Mouse (Mus musculus): Measurements from ENCODE around the gene Tnf. TPM values are rescaled to one million over a fixed set of nuclear protein-coding genes. Genes with fewer than 3 reads are reported as not detected.

Tnf gene
- total RNA-seq, 1 experiment, result 0.22 TPM

DNA sequence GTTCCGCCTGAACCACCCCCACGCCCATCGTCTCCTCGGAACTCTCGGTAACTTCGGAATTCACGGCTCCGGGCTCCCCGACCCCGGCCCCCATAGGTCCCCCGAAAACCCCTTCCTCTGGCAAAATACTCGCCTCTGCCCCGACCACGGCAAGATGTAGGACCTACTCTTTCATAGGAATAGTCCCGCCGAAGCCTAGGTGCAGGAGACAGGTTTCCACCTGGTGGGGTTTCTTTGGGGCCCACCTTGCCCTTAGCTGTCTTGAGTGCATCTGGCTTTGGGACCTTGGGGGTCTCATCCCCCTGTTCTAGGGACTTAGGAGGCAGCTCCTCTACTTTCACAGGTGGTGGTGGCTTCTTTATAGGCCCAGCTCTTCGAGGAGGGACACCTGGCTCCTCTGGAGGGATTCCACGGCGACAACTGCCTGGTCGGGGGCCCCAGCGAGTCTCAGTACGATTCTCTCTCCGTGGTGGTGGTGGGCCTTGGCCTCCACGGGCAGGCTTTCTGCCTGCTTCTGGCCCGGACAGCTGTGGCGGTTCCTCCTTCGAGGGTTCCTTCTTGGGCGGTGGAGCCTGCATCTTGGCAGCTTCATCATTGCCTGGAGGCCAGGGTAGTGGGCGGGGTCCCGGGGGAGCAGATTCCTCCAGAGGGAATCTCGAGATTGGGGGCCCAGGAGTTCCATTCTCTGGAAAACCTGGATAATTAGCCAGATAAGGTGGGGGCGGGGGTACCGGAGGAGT lies 45.2 kb downstream of the Tnf start:
- DNase-seq (ENCODE audit: low read depth, low spot score), result no peak
- in situ Hi-C loops (cut with MboI; ENCODE audit: low sequenced_read_pairs in 2 of 2, unreplicated experiment in 2 of 2), result no loop called here
- Histone ChIP-seq H3K36me3 (ENCODE audit: control insufficient read depth, insufficient read depth, low read length, poor library complexity, severe bottlenecking) (peaks cover 98% of the 10 kb centered on the region), H3K4me1 (ENCODE audit: control insufficient read depth in 2 of 2, insufficient read depth in 2 of 2, low read length in 2 of 2, poor library complexity in 1 of 2) (peaks cover 0 to 7% of the 10 kb centered on the region in 2 experiments; a peak in 1 of 4 replicates), H3K9ac (ENCODE audit: insufficient read depth, low read depth, low read length, poor library complexity, severe bottlenecking) (no peak overlapping the region), H3K27ac (ENCODE audit: insufficient read depth, low read depth, low read length, poor library complexity, severe bottlenecking) (no peak overlapping the region), H3K9me3 (ENCODE audit: control insufficient read depth, insufficient read depth, low read depth, low read length) (no peaks in the 10 kb centered on the region), H3K4me3 (ENCODE audit: insufficient read depth in 1 of 2, low read depth in 1 of 2, low read length in 2 of 2, poor library complexity in 1 of 2, severe bottlenecking in 1 of 2) (no peak overlapping the region)
- no peak for TF ChIP-seq ZC3H11A (IDR thresholded peaks at IDR 0.05; ENCODE audit: borderline replicate concordance, low read depth, low read length)
- no peak for TF ChIP-seq ZNF384 (IDR thresholded peaks at IDR 0.05; ENCODE audit: low read depth, low read length)
- TF ChIP-seq CHD2 (IDR thresholded peaks at IDR 0.05; ENCODE audit: low read depth, low read length), result no peak
- TF ChIP-seq MAFK (IDR thresholded peaks at IDR 0.05; ENCODE audit: insufficient read depth, low read depth, low read length), result no peak
- no peak for TF ChIP-seq HCFC1 (IDR thresholded peaks at IDR 0.05; ENCODE audit: borderline replicate concordance, insufficient read depth, low read length)

DNA sequence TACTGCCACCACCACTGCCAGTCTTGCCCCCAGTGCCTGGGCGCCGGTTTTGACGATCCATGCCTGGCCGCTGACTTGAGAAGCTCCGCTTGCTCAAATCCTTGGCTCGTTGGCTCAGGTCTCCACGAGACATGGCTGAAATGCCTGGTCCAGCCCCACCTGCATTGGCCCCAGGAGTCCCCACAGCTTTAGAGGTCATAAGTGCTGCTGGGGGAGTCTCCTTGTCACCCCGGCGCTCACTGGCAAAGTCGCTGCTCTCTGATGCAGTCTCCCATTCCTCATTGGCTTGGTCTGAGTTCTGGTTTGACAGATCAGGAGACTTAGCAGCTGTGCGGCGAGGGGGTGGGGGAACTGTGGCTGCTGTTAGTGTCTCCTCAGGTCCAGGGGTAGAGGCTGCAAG lies 46.4 kb downstream of the Tnf start:
- in situ Hi-C loops (cut with MboI; ENCODE audit: low sequenced_read_pairs in 2 of 2, unreplicated experiment in 2 of 2), result no loop called here

DNA sequence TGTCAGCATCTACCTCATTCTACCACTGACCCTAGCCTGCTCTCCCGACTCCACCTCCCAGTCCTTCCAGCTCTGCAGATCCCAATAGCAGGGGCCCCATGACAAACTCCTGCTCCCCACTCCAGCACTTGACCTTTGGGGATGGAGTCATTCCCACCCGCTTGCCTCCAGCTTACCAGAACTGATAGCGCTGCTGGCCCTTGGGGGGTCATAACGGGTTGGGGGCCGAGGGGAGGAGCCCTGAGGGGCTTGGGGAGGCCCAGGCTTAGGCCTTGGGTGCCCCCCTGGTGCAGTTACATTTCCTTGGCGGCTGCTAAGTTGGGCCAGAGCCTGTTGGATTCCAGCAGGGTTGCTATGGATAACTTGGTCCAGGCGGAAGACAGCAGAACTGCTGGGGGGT lies 47.2 kb downstream of the Tnf start:
- in situ Hi-C loops (cut with MboI; ENCODE audit: low sequenced_read_pairs in 2 of 2, unreplicated experiment in 2 of 2), result no loop called here
- H3K9ac ChIP-seq (ENCODE audit: insufficient read depth, low read depth, low read length, poor library complexity, severe bottlenecking), result no peak overlapping the region
- no peak for TF ChIP-seq HCFC1 (IDR thresholded peaks at IDR 0.05; ENCODE audit: borderline replicate concordance, insufficient read depth, low read length)
- no peak for TF ChIP-seq CHD2 (IDR thresholded peaks at IDR 0.05; ENCODE audit: low read depth, low read length)
- no peak for TF ChIP-seq ZC3H11A (IDR thresholded peaks at IDR 0.05; ENCODE audit: borderline replicate concordance, low read depth, low read length)
- TF ChIP-seq MAFK (IDR thresholded peaks at IDR 0.05; ENCODE audit: insufficient read depth, low read depth, low read length), result no peak
- no peak for TF ChIP-seq ZNF384 (IDR thresholded peaks at IDR 0.05; ENCODE audit: low read depth, low read length)

More for the DNA sequence above, 46.4 kb downstream of the Tnf start:
- H3K27ac ChIP-seq (ENCODE audit: insufficient read depth, low read depth, low read length, poor library complexity, severe bottlenecking), result no peak overlapping the region
- H3K36me3 ChIP-seq (ENCODE audit: control insufficient read depth, insufficient read depth, low read length, poor library complexity, severe bottlenecking), result peaks cover 95% of the 10 kb centered on the region
- H3K4me3 ChIP-seq (ENCODE audit: insufficient read depth in 1 of 2, low read depth in 1 of 2, low read length in 2 of 2, poor library complexity in 1 of 2, severe bottlenecking in 1 of 2), result no peak overlapping the region
- 0 out of 4 replicates have a peak, but pooled peaks cover 0 to 4% of the 10 kb centered on the region in 2 experiments for H3K4me1 ChIP-seq (ENCODE audit: control insufficient read depth in 2 of 2, insufficient read depth in 2 of 2, low read length in 2 of 2, poor library complexity in 1 of 2)
- TF ChIP-seq ZNF384 (IDR thresholded peaks at IDR 0.05; ENCODE audit: low read depth, low read length) (no peak), HCFC1 (IDR thresholded peaks at IDR 0.05; ENCODE audit: borderline replicate concordance, insufficient read depth, low read length) (no peak), CHD2 (IDR thresholded peaks at IDR 0.05; ENCODE audit: low read depth, low read length) (no peak), ZC3H11A (IDR thresholded peaks at IDR 0.05; ENCODE audit: borderline replicate concordance, low read depth, low read length) (no peak), MAFK (IDR thresholded peaks at IDR 0.05; ENCODE audit: insufficient read depth, low read depth, low read length) (no peak)
- no peak overlapping the region for H3K9ac ChIP-seq (ENCODE audit: insufficient read depth, low read depth, low read length, poor library complexity, severe bottlenecking)
- no peak for DNase-seq (ENCODE audit: low read depth, low spot score)
- H3K9me3 ChIP-seq (ENCODE audit: control insufficient read depth, insufficient read depth, low read depth, low read length), result no peaks in the 10 kb centered on the region

DNA sequence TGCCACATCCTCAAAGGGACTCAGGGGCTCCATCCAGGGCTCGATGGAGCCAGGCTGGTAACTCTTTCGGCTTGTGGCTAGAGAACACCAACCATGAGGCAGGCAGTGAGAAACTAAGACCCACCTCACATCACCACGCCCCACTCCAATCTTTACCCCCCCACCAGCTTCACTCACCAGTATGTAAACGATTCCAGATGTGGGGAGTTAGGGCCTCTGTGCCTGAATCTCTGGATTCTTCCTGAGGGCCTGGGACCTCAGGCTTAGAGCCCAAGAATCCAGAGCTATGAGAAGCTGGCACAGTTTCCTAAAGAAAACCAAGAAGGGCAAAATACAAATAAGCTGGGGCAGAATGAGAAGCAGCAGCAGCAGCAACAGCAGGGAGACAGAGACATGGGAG lies 47.9 kb downstream of the Tnf start:
- H3K4me3 ChIP-seq (ENCODE audit: insufficient read depth in 1 of 2, low read depth in 1 of 2, low read length in 2 of 2, poor library complexity in 1 of 2, severe bottlenecking in 1 of 2), result no peak overlapping the region
- in situ Hi-C loops (cut with MboI; ENCODE audit: low sequenced_read_pairs in 2 of 2, unreplicated experiment in 2 of 2), result no loop called here
- no peak for TF ChIP-seq ZC3H11A (IDR thresholded peaks at IDR 0.05; ENCODE audit: borderline replicate concordance, low read depth, low read length)
- no peak for TF ChIP-seq HCFC1 (IDR thresholded peaks at IDR 0.05; ENCODE audit: borderline replicate concordance, insufficient read depth, low read length)
- TF ChIP-seq MAFK (IDR thresholded peaks at IDR 0.05; ENCODE audit: insufficient read depth, low read depth, low read length), result no peak
- TF ChIP-seq CHD2 (IDR thresholded peaks at IDR 0.05; ENCODE audit: low read depth, low read length), result no peak
- no peak for TF ChIP-seq ZNF384 (IDR thresholded peaks at IDR 0.05; ENCODE audit: low read depth, low read length)
- H3K9me3 ChIP-seq (ENCODE audit: control insufficient read depth, insufficient read depth, low read depth, low read length), result no peaks in the 10 kb centered on the region
- H3K4me1 ChIP-seq (ENCODE audit: control insufficient read depth in 2 of 2, insufficient read depth in 2 of 2, low read length in 2 of 2, poor library complexity in 1 of 2), result 0 out of 4 replicates have a peak, but pooled peaks cover 0 to 4% of the 10 kb centered on the region in 2 experiments
- H3K36me3 ChIP-seq (ENCODE audit: control insufficient read depth, insufficient read depth, low read length, poor library complexity, severe bottlenecking), result peaks cover 94% of the 10 kb centered on the region
- H3K9ac ChIP-seq (ENCODE audit: insufficient read depth, low read depth, low read length, poor library complexity, severe bottlenecking), result no peak overlapping the region
- no peak overlapping the region for H3K27ac ChIP-seq (ENCODE audit: insufficient read depth, low read depth, low read length, poor library complexity, severe bottlenecking)
- no peak for DNase-seq (ENCODE audit: low read depth, low spot score)

More for the DNA sequence above, 47.2 kb downstream of the Tnf start:
- H3K4me1 ChIP-seq (ENCODE audit: control insufficient read depth in 2 of 2, insufficient read depth in 2 of 2, low read length in 2 of 2, poor library complexity in 1 of 2), result 0 out of 4 replicates have a peak, but pooled peaks cover 0 to 4% of the 10 kb centered on the region in 2 experiments
- no peak overlapping the region for H3K27ac ChIP-seq (ENCODE audit: insufficient read depth, low read depth, low read length, poor library complexity, severe bottlenecking)
- peaks cover 95% of the 10 kb centered on the region for H3K36me3 ChIP-seq (ENCODE audit: control insufficient read depth, insufficient read depth, low read length, poor library complexity, severe bottlenecking)
- DNase-seq (ENCODE audit: low read depth, low spot score), result no peak
- H3K4me3 ChIP-seq (ENCODE audit: insufficient read depth in 1 of 2, low read depth in 1 of 2, low read length in 2 of 2, poor library complexity in 1 of 2, severe bottlenecking in 1 of 2), result no peak overlapping the region
- H3K9me3 ChIP-seq (ENCODE audit: control insufficient read depth, insufficient read depth, low read depth, low read length), result no peaks in the 10 kb centered on the region
